Mouse (Mus musculus) thymus, adult 2 months (tissue): ENCODE data around the gene Ctf2.

Experiments used
- CTCF ChIP-seq: fragments of 200-500 bp; IDR thresholded peaks from 2 replicates; pipeline ENCODE4 v1.5.1; 2012; ENCODE audit warnings: mild to moderate bottlenecking, control low read depth, low read length, moderate library complexity, borderline replicate concordance; ENCODE audit not compliant: control insufficient read depth, poor library complexity, insufficient read depth; ENCODE audit errors: extremely low read depth
- POLR2A ChIP-seq: fragments of 200-500 bp; IDR thresholded peaks from 2 replicates; pipeline ENCODE4 v1.6.1; 2012; ENCODE audit warnings: mild to moderate bottlenecking, low read length, control low read depth, moderate library complexity; ENCODE audit not compliant: control insufficient read depth, poor library complexity, insufficient read depth; ENCODE audit errors: extremely low read depth

DNA sequence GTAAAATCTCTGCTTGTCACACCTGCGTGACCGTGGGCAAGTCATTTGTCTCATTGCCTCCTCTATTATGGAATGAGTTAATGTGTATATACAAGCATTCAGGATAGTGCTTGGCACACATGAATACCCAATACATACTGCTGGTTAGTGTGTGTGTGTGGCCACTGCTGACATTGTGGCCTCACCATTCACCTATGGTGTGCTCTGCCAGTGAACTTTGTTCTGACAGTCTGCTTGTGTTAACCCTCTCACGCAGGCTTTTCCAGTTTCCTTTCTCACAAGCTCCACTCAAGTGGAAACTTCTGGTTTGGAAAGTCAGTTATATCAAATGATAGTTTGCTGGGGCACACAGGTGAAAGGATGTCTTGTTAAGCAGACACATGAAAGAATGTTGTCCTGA is 20.9 kb downstream of the Ctf2 start:
- TF ChIP-seq POLR2A (no peak), CTCF (no peak)
